Mouse (Mus musculus): ENCODE data around the gene Olfr522.

DNA sequence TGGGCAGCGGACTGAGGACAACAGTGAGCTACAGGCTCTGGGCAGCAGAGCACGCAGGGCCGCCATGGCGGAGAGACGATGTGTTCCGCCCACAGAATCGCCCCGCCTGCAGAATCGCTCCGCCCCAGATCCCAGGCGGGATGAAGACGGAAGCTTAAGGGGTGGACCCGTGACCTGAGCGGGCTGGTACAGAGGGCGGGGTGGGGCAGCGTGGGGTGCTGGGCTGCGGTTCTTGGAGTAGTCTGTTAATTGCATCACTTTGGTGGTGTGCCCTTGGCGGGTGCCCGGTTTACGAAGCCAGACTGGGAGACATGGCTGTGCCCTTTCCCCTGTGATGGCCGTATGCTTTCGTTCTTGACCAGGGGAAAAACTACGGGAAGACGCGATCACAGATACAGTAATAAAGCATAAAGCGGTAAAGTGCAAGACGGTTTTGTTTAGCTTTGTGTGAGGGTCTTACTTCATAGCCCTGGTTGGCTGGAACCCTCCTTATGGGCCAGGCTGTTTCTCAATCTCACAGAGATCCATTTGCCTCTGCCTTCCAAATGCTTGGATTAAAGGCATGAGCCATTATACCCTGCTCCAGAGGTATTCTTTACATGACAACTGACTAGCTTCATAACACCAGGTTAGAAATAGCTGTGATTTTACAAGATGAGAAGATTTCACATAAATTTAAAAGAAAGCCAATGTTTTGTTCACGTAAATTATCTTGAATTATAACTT lies 48.1 kb downstream of the Olfr522 start, which contains the start of gene Echs1:
- TF ChIP-seq CTCF (IDR thresholded peaks at IDR 0.05; ENCODE audit: control insufficient read depth, insufficient read depth, low read length) (no peak), POLR2A (IDR thresholded peaks at IDR 0.05; ENCODE audit: borderline replicate concordance, control insufficient read depth, low read depth, low read length) (peak; percentile 84; the same call in 1 of the 2 replicates)

Measured in bone marrow, adult 2 months (tissue).